Mouse (Mus musculus): ENCODE measurements around the gene Rab25.

DNA sequence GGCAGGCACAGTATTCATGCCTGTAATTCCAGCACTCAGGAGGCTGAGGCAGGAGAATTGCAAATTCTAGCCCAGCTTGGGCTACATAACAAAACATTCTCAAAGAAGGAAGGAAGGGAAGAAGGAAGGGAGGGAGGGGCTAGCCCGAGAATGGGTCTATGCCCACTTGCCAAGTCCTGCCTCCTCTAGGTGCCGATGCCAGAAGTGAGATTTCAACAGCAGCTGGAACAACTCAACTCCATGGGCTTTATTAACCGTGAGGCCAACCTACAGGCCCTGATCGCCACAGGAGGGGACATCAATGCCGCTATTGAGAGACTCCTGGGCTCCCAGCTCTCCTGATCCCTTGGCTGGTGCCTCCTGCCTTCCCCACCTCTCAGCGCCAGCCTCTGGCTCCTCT lies 19.8 kb upstream of the Rab25 start:
- no peak for TF ChIP-seq CTCF (IDR thresholded peaks at IDR 0.05)
- TF ChIP-seq EP300 (IDR thresholded peaks at IDR 0.05; ENCODE audit: insufficient read depth, low read depth, low read length), result no peak

All from heart, adult 2 months (tissue).